Mouse (Mus musculus) forebrain, postnatal 0 days (tissue): ENCODE measurements at regions not wholly inside any gene's neighbourhood (a gene's known extent, or its start where the extent isn't known, plus 50 kb on each side); places are given as distances from the start of the nearest gene placed in this dataset.

Experiments used
- ATAC-seq: fragments of 200-750 bp; cut with Nextera tagmentation; 2 replicates; pipeline ENCODE4 v1.8.0; 2017; ENCODE audit warnings: mild to moderate bottlenecking, moderate library complexity
- DNase-seq: peaks from one replicate; pipeline ENCODE4 v3.0.0-alpha.2; 2015
- H3K27ac ChIP-seq: fragments of 300-500 bp; sonication (generic); 2 replicates; pipeline ENCODE4 v1.5.1; 2014; ENCODE audit warnings: low read depth, mild to moderate bottlenecking, antibody characterized with exemption, low read length, moderate library complexity, mixed read lengths
- H3K27me3 ChIP-seq: fragments of 300-500 bp; sonication (generic); 2 replicates; pipeline ENCODE4 v1.6.1; 2014; ENCODE audit warnings: mild to moderate bottlenecking, low read length, mixed read lengths; ENCODE audit not compliant: insufficient read depth
- H3K36me3 ChIP-seq: fragments of 300-500 bp; sonication (generic); 2 replicates; pipeline ENCODE4 v1.6.1; 2014; ENCODE audit warnings: mild to moderate bottlenecking, moderate library complexity; ENCODE audit not compliant: insufficient read depth
- H3K4me1 ChIP-seq: fragments of 300-500 bp; sonication (generic); 2 replicates; pipeline ENCODE4 v1.6.1; 2014; ENCODE audit warnings: antibody characterized with exemption; ENCODE audit not compliant: insufficient read depth
- H3K4me2 ChIP-seq: fragments of 300-500 bp; sonication (generic); 2 replicates; pipeline ENCODE4 v1.6.1; 2014; ENCODE audit warnings: low read depth, mild to moderate bottlenecking, moderate library complexity
- H3K4me3 ChIP-seq: fragments of 300-500 bp; sonication (generic); 2 replicates; pipeline ENCODE4 v1.5.1; 2014; ENCODE audit warnings: low read depth, low read length, mixed read lengths
- H3K9ac ChIP-seq: fragments of 300-500 bp; sonication (generic); 2 replicates; pipeline ENCODE4 v1.6.1; 2014; ENCODE audit warnings: mild to moderate bottlenecking
- H3K9me3 ChIP-seq: fragments of 300-500 bp; sonication (generic); 2 replicates; pipeline ENCODE4 v1.6.1; 2016; ENCODE audit warnings: low read length
- CTCF ChIP-seq: sonication (generic); IDR thresholded peaks from 2 replicates; pipeline ENCODE4 v1.5.1; 2016; ENCODE audit warnings: antibody characterized with exemption, control low read depth, low read depth
- WGBS: fragments of 180-500 bp; shearing (Covaris S2); extraction: QIAGEN DNeasy Blood & Tissue Kit; methylation state at CpG from one replicate; pipeline ENCODE4 v1.1.7; 2014; 5-methylcytosine and 5-hydroxymethylcytosine counted together

- H3K27me3 ChIP-seq = no peaks in the 10 kb centered on the region
- DNase-seq = no peak
- H3K36me3 ChIP-seq = no peaks in the 10 kb centered on the region
- H3K27ac ChIP-seq = no peak overlapping the region
- no peak for TF ChIP-seq CTCF
- H3K4me3 ChIP-seq = no peak overlapping the region
- no peak overlapping the region for H3K9ac ChIP-seq
- H3K9me3 ChIP-seq = no peaks in the 10 kb centered on the region
- no peak overlapping the region for H3K4me2 ChIP-seq
- H3K4me1 ChIP-seq = no peaks in the 10 kb centered on the region
- WGBS = 8% methylated on average over 1 of the region's 1 CpGs
- no peak for ATAC-seq
These were observed 264.8 kb downstream of the Tfap2b start for GRCm38 (mm10) chr1:19473561-19473960.
